Mouse (Mus musculus): Measurements from ENCODE around the gene Itgb6.

DNA sequence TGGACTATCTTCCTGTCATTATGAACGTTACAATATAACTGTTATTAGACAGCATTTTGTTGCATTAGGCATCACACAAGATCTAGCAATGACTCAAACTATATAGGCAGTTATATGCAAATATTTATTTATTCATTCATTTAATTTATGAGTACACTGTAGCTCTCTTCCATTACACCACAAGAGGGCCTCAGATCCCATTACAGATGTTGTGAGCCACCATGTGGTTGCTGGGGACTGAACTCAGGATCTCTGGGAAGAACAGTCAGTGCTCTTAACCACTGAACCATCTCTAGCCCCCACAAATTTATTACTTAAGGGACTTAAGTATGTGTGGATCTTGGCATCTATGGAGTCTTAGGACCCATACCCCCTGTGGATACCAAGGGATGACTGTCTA is 26.1 kb upstream of the Itgb6 start:
- TF ChIP-seq CTCF (IDR thresholded peaks at IDR 0.05; ENCODE audit: low read depth): peak; percentile 65
- TF ChIP-seq EP300 (optimal IDR thresholded peaks at IDR 0.05): no peak
